Mouse (Mus musculus): ENCODE data around the gene Ntan1. TPM values are rescaled to one million over a fixed set of nuclear protein-coding genes. Genes with fewer than 3 reads are reported as not detected.

The Ntan1 gene
- total RNA-seq (2023), result 64.1 TPM

DNA sequence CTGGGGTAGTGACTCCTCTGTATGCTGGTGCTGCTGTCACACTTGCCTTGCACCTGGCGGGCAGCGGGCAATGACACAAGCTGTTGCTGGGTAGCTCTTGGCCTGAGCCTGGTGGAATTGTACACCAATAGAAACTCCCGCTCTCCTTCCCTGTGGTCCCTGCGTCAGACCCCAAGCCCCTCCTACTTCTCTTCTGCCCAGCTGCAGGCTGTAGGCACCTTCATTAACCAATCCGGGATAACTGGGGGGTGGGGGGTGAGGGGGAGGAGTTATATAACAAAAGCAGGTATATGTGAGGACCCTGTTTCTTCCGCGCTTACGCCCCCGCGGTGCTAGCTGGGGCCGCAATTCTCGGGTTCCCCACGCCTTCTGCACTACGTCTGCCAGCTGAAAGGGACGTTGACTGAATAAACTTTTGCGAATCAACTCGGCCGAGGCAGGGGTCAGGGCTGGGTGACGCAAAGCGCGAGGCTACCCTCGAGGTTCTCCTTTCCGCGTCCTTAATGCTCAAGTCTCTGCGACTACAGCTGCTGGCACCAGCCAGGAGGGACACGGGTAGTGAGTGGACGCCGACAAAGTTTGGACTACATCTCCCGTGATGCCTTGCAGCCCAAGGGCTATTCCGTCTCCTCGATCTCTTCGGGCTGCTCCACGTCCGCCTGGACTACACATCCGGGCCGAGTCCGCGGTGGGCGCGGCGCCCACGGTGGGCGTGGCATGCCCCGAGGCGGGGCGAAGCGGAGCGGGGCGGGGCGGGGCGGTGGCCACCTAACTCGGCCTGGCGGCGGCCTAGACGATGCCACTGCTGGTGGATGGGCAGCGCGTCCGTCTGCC, at the start of gene Ntan1:
Ntan1 (plus strand) TSS at position 286 of the 834 bp plus-strand sequence.

DNA sequence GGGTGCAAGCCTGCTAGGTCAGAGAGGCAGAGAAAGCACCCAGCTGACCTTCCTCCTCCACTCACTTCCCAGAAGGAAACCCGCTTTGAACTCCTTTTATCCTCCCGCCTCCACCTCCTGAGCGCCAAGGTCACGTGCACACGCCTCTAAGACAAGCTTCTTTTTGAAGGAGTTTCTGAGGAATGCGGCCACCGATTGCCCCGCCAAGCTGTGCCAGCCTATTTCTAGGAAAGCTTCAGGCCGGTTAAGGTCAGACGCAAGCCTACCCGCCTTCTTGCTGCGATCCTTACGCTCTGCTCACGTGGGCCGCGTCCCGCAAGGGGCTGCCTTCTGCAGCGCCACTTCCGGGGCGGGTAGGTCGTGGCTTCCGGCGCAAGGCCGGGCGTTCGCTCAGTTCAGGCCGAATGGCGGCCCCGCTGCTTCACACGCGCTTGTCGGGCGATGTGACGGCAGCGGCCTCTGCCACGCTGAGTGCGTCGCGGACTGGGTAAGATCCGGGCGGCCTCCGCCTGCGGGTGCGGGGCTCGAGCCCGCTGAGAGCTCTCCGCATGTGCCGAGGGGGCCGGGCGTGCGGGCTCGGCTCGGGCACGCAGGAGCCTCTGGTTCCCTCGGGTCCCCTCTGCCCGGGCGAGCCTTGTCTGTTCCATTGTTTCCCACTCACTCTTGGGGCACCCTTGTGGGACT, 38.1 kb upstream of the Ntan1 start, which contains the start of gene Rrn3:
Rrn3 (plus strand) TSS at position 356 of the 684 bp plus-strand sequence.

Other genes starting within 250 kb of the Ntan1 start
- gene Parn, start 150.7 kb upstream of the Ntan1 start, total RNA-seq (2023), result 35.2 TPM
- 69.1 TPM for gene Bfar, start 147.0 kb upstream of the Ntan1 start, total RNA-seq (2023)
- 19.2 TPM for gene 3110001I22Rik, start 146.9 kb upstream of the Ntan1 start, total RNA-seq (2023)
- gene Pla2g10, start 87.9 kb upstream of the Ntan1 start, total RNA-seq (2023), result not detected
- 32.1 TPM for gene Rrn3, start 38.1 kb upstream of the Ntan1 start, total RNA-seq (2023)
- gene Pdxdc1, start 84.3 kb downstream of the Ntan1 start, total RNA-seq (2023), result 80.1 TPM
- 0.98 TPM for gene Mpv17l, start 84.3 kb downstream of the Ntan1 start, total RNA-seq (2023)
- gene 2900011O08Rik, start 167.8 kb downstream of the Ntan1 start, total RNA-seq (2023), result not detected
- gene Ifitm7, start 168.0 kb downstream of the Ntan1 start, total RNA-seq (2023), result not detected